Mouse (Mus musculus): ENCODE measurements around the gene Trio. TPM values are rescaled to one million over a fixed set of nuclear protein-coding genes. Genes with fewer than 3 reads are reported as not detected.

Trio gene
- total and polyA plus RNA-seq, 2 experiments from 2014 or later, result 19.9 to 197 TPM

- ATAC-seq (peak; percentile 84), DNase-seq (ENCODE audit: low spot score) (peak; percentile 83)
- Histone ChIP-seq H3K4me1 (ENCODE audit: insufficient read depth, low read length) (peaks cover 42% of the 10 kb centered on the region), H3K4me3 (ENCODE audit: low read length) (no peak overlapping the region), H3K36me3 (ENCODE audit: insufficient read depth, low read length) (no peaks in the 10 kb centered on the region), H3K27me3 (ENCODE audit: insufficient read depth, low read length) (no peaks in the 10 kb centered on the region), H3K9me3 (ENCODE audit: low read length) (no peaks in the 10 kb centered on the region), H3K9ac (replicated peaks; ENCODE audit: low read length) (no peak overlapping the region), H3K4me2 (ENCODE audit: low read depth, low read length) (peak overlapping the region; percentile 40), H3K27ac (peak overlapping the region; percentile 58)
- WGBS, result 17% methylated on average over 18 of the region's 18 CpGs
- peak; percentile 9; the same call in 1 of the 2 replicates for TF ChIP-seq CTCF (IDR thresholded peaks at IDR 0.05; ENCODE audit: low read depth)
Measured at GRCm38 (mm10) chr15:27943486-27944195, 82.0 kb downstream of the Trio start.

- Histone ChIP-seq H3K27ac (no peak overlapping the region), H3K9me3 (ENCODE audit: low read length) (no peaks in the 10 kb centered on the region), H3K4me2 (ENCODE audit: low read depth, low read length) (no peak overlapping the region), H3K4me1 (ENCODE audit: insufficient read depth, low read length) (peaks cover 54% of the 10 kb centered on the region), H3K9ac (replicated peaks; ENCODE audit: low read length) (no peak overlapping the region), H3K36me3 (ENCODE audit: insufficient read depth, low read length) (no peaks in the 10 kb centered on the region), H3K4me3 (ENCODE audit: low read length) (no peak overlapping the region), H3K27me3 (ENCODE audit: insufficient read depth, low read length) (no peaks in the 10 kb centered on the region)
- 59% methylated on average over 11 of the region's 11 CpGs for WGBS
- no peak for TF ChIP-seq CTCF (IDR thresholded peaks at IDR 0.05; ENCODE audit: low read depth)
- DNase-seq (ENCODE audit: low spot score) (no peak), ATAC-seq (no peak)
Measured at GRCm38 (mm10) chr15:27942148-27942847, 83.3 kb downstream of the Trio start.

- DNase-seq (ENCODE audit: low spot score) (no peak), ATAC-seq (no peak)
- no peak overlapping the region for H3K9ac ChIP-seq (replicated peaks; ENCODE audit: low read length)
- no peaks in the 10 kb centered on the region for H3K27me3 ChIP-seq (ENCODE audit: insufficient read depth, low read length)
- 67% methylated on average over 8 of the region's 8 CpGs for WGBS
- no peak for TF ChIP-seq CTCF (IDR thresholded peaks at IDR 0.05; ENCODE audit: low read depth)
- H3K4me2 ChIP-seq (ENCODE audit: low read depth, low read length), result no peak overlapping the region
- H3K9me3 ChIP-seq (ENCODE audit: low read length), result no peaks in the 10 kb centered on the region
- H3K36me3 ChIP-seq (ENCODE audit: insufficient read depth, low read length), result no peaks in the 10 kb centered on the region
- H3K4me3 ChIP-seq (ENCODE audit: low read length), result no peak overlapping the region
- H3K27ac ChIP-seq, result peak overlapping the region; percentile 15; the same call in 1 of the 2 replicates
- H3K4me1 ChIP-seq (ENCODE audit: insufficient read depth, low read length), result peaks cover 61% of the 10 kb centered on the region
Measured at GRCm38 (mm10) chr15:27941441-27941840, 84.2 kb downstream of the Trio start.

GRCm38 (mm10) chr15:27941020-27941419 is 84.6 kb downstream of the Trio start:
- no peak for TF ChIP-seq CTCF (IDR thresholded peaks at IDR 0.05; ENCODE audit: low read depth)
- H3K27me3 ChIP-seq (ENCODE audit: insufficient read depth, low read length), result no peaks in the 10 kb centered on the region
- H3K9me3 ChIP-seq (ENCODE audit: low read length), result no peaks in the 10 kb centered on the region
- H3K27ac ChIP-seq, result peak overlapping the region; percentile 15; the same call in 1 of the 2 replicates
- no peak overlapping the region for H3K4me3 ChIP-seq (ENCODE audit: low read length)
- DNase-seq (ENCODE audit: low spot score), result no peak
- WGBS, result 76% methylated on average over 8 of the region's 8 CpGs
- H3K9ac ChIP-seq (replicated peaks; ENCODE audit: low read length), result no peak overlapping the region
- no peak for ATAC-seq
- no peaks in the 10 kb centered on the region for H3K36me3 ChIP-seq (ENCODE audit: insufficient read depth, low read length)
- no peak overlapping the region for H3K4me2 ChIP-seq (ENCODE audit: low read depth, low read length)
- peaks cover 65% of the 10 kb centered on the region for H3K4me1 ChIP-seq (ENCODE audit: insufficient read depth, low read length)

GRCm38 (mm10) chr15:27940032-27940431 is 85.6 kb downstream of the Trio start:
- ATAC-seq, result no peak
- WGBS, result 66% methylated on average over 4 of the region's 4 CpGs
- Histone ChIP-seq H3K9ac (replicated peaks; ENCODE audit: low read length) (no peak overlapping the region), H3K4me2 (ENCODE audit: low read depth, low read length) (no peak overlapping the region), H3K27me3 (ENCODE audit: insufficient read depth, low read length) (no peaks in the 10 kb centered on the region), H3K4me1 (ENCODE audit: insufficient read depth, low read length) (peaks cover 68% of the 10 kb centered on the region), H3K36me3 (ENCODE audit: insufficient read depth, low read length) (no peaks in the 10 kb centered on the region), H3K9me3 (ENCODE audit: low read length) (no peaks in the 10 kb centered on the region), H3K27ac (no peak overlapping the region), H3K4me3 (ENCODE audit: low read length) (no peak overlapping the region)
- no peak for TF ChIP-seq CTCF (IDR thresholded peaks at IDR 0.05; ENCODE audit: low read depth)
- no peak for DNase-seq (ENCODE audit: low spot score)

GRCm38 (mm10) chr15:27938886-27939285 is 86.8 kb downstream of the Trio start:
- H3K4me2 ChIP-seq (ENCODE audit: low read depth, low read length), result peak overlapping the region; percentile 62
- WGBS, result 18% methylated on average over 6 of the region's 6 CpGs

More at GRCm38 (mm10) chr15:27938886-27939285, 86.8 kb downstream of the Trio start:
- no peaks in the 10 kb centered on the region for H3K9me3 ChIP-seq (ENCODE audit: low read length)
- no peaks in the 10 kb centered on the region for H3K27me3 ChIP-seq (ENCODE audit: insufficient read depth, low read length)
- H3K9ac ChIP-seq (replicated peaks; ENCODE audit: low read length), result peak overlapping the region; percentile 45
- H3K4me3 ChIP-seq (ENCODE audit: low read length), result no peak overlapping the region
- DNase-seq (ENCODE audit: low spot score), result peak; percentile 62
- peaks cover 60% of the 10 kb centered on the region for H3K4me1 ChIP-seq (ENCODE audit: insufficient read depth, low read length)
- TF ChIP-seq CTCF (IDR thresholded peaks at IDR 0.05; ENCODE audit: low read depth), result no peak
- ATAC-seq, result no peak
- H3K27ac ChIP-seq, result peak overlapping the region; percentile 89
- H3K36me3 ChIP-seq (ENCODE audit: insufficient read depth, low read length), result no peaks in the 10 kb centered on the region

Measured in hindbrain, postnatal 0 days (tissue).